Mouse (Mus musculus): ENCODE measurements around the gene Anp32b.

Anp32b gene

GRCm38 (mm10) chr4:46502606-46503502, 52.2 kb downstream of the Anp32b start:
- DNase-seq (ENCODE audit: extremely low read depth, low read depth, low spot score) = no peak

- DNase-seq (ENCODE audit: extremely low read depth, low read depth, low spot score) = no peak
Measured at GRCm38 (mm10) chr4:46503881-46504280, 53.2 kb downstream of the Anp32b start.

- DNase-seq (ENCODE audit: extremely low read depth, low read depth, low spot score) = no peak
Measured at GRCm38 (mm10) chr4:46505361-46506057, 54.8 kb downstream of the Anp32b start.

GRCm38 (mm10) chr4:46506801-46507610, 56.3 kb downstream of the Anp32b start:
- peak; percentile 46 for DNase-seq (ENCODE audit: extremely low read depth, low read depth, low spot score)

GRCm38 (mm10) chr4:46507736-46508460, 57.2 kb downstream of the Anp32b start:
- DNase-seq (ENCODE audit: extremely low read depth, low read depth, low spot score) = no peak

- DNase-seq (ENCODE audit: extremely low read depth, low read depth, low spot score) = no peak
Measured at GRCm38 (mm10) chr4:46520491-46520890, 69.8 kb downstream of the Anp32b start.

- no peak for DNase-seq (ENCODE audit: extremely low read depth, low read depth, low spot score)
Measured at GRCm38 (mm10) chr4:46521457-46521856, 70.8 kb downstream of the Anp32b start.
